Mouse (Mus musculus) adipose tissue, adult 10 weeks (tissue): Measurements from ENCODE around the gene Elovl3. TPM values are rescaled to one million over a fixed set of nuclear protein-coding genes. Genes with fewer than 3 reads are reported as not detected.

Experiments used
- polyA plus RNA-seq: library from polyadenylated mRNA; stranded (reverse); fragments of 350-450 nt; fragmentation: Illumina TruSeq; extraction: RNeasy Lipid Tissue Mini Kit (QIAGEN cat#74804); gene quantifications from one replicate; pipeline ENCODE4 v1.2.3, GENCODE M21; 2014; ENCODE audit warnings: low read depth, low replicate concordance

Elovl3 gene
- not detected for polyA plus RNA-seq

DNA sequence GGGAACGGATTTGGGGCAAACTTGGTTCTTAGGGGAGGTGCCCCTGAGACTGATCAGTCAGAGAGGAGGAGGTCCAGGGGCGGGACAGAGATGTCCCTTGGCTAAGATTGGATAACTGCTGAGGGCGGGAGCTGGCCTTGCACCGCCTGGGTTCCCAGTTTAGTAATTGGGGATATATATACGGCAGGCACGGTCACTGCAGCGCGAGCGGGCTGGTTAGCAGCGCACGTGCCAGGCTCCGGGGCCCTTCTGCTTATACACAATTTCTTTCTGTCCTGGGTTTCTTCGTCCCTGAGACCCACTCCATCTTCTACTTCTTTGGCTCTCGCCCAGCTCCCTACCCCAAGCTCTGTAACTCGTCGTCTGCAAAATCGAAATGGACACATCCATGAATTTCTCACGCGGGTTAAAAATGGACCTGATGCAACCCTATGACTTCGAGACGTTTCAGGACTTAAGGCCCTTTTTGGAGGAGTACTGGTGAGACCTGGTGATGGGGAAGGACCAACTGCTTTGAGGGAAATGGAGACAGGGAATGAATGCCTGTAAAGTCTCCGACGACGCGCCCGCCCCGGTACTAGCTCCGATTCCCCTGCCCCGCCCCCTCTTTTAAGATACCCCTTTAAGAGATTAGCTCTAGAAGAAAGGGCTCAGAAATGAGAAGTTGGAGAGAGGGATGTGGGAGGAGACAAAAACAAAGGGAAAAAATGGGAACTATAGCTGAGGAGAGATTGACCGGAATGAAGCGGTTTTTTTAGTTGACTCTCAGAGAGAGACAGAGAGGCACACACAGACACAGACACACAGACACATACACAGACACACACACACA, at the start of gene Elovl3:
Gene Elovl3, plus strand, starts transcription at position 204 of the 832 bp plus-strand sequence.

DNA sequence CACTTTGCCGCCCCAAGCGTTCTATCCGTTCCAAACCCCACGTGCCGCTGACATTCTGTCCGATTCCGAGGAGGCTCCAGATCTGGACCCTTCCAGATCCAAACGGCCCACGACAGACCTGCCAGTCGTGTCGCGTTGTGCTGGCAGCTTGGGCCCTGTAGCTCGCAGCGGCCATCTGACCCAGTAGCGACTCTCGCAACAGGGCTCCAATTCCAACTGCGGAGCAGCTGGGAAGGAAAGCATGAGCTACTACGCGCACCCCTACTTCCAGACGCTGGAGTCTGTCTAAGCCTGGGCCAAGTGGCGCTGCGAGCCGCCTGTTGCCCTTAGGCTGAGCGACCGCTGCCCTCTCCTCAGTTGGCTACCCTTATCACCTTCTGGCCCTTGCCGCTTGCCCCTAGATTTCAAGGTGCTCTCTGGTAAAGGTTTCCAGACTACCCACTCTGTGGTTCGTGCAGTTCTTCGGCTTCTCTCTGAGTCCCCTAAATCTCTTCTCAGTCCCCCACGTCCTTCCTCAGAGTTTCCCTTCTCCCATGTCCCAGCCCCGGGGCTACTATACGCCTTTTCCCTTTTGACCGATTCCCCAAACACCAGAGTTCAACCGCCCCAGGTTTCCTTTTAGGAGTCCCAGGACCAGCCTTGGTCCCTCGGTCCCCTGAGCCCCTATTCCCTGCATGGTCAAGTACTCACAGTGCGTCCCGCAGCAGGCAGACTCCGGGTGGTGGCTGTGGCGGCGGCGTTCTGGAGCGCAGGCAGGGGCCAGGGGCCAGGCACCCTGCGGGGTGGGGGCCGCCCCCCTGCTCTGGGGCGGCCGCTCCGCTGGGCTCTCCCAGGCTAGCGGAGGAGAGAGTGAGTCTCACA, 16.0 kb downstream of the Elovl3 start, which contains the start of gene Pitx3:
Gene Pitx3, minus strand, starts transcription at position 816 of the 861 bp plus-strand sequence.

DNA sequence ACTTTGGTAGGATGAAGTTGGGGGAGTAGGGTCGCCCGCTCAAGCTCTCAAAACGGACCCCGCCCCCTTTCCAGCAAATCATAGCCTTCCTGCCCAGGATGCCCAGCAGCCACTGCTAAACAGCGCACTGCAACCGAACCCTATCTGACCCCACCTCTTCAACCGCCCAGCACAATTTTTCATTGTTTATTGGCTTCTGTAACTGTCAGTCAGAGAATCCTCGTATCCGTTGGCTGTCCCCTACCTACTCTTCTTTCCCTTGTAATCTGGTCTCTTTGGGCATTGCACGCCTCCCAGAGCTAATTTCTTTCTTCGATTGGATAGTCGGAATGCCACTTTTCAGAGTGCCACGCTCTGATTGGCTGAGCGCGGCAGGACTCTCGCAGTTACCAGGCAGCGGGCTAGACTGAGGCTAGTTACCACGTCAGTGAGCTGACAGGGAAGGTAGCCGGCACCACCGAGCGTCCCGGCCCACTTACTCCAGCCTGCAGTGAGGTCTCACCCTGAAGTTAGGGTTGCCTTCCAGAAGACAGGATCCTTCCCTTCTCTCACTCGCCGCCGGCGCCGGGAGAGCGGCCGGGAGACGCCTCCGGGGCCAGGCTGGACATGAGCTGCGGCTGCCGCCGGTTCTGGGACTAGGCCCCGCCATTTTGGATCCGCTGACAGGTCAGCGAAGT, 20.6 kb downstream of the Elovl3 start, which contains the start of gene Gbf1:
Gene Gbf1, plus strand, starts transcription at position 383 of the 677 bp plus-strand sequence.

Other genes with a start within 250 kb of the Elovl3 start
- gene Armh3, start 133.4 kb upstream of the Elovl3 start, polyA plus RNA-seq: 11.6 TPM
- gene Hps6, start 128.4 kb upstream of the Elovl3 start, polyA plus RNA-seq: 6.9 TPM
- 13.0 TPM for gene Pprc1, start 87.0 kb upstream of the Elovl3 start, polyA plus RNA-seq
- 125 TPM for gene Ldb1, start 86.7 kb upstream of the Elovl3 start, polyA plus RNA-seq
- 28.5 TPM for gene Nolc1, start 56.0 kb upstream of the Elovl3 start, polyA plus RNA-seq
- gene Pitx3, start 16.4 kb downstream of the Elovl3 start, polyA plus RNA-seq: not detected
- gene Gbf1, start 20.6 kb downstream of the Elovl3 start, polyA plus RNA-seq: 53.3 TPM
- gene Nfkb2, start 172.4 kb downstream of the Elovl3 start, polyA plus RNA-seq: 15.3 TPM
- 7.6 TPM for gene Psd, start 195.3 kb downstream of the Elovl3 start, polyA plus RNA-seq
- gene Fbxl15, start 196.3 kb downstream of the Elovl3 start, polyA plus RNA-seq: 9.2 TPM
- gene Cuedc2, start 206.8 kb downstream of the Elovl3 start, polyA plus RNA-seq: 92.5 TPM
- gene Mfsd13a, start 209.2 kb downstream of the Elovl3 start, polyA plus RNA-seq: 12.8 TPM
- gene 2310034G01Rik, start 218.4 kb downstream of the Elovl3 start, polyA plus RNA-seq: 4.2 TPM